ENCODE assay signal across 14 mouse cellular contexts in the genomic region with DNA sequence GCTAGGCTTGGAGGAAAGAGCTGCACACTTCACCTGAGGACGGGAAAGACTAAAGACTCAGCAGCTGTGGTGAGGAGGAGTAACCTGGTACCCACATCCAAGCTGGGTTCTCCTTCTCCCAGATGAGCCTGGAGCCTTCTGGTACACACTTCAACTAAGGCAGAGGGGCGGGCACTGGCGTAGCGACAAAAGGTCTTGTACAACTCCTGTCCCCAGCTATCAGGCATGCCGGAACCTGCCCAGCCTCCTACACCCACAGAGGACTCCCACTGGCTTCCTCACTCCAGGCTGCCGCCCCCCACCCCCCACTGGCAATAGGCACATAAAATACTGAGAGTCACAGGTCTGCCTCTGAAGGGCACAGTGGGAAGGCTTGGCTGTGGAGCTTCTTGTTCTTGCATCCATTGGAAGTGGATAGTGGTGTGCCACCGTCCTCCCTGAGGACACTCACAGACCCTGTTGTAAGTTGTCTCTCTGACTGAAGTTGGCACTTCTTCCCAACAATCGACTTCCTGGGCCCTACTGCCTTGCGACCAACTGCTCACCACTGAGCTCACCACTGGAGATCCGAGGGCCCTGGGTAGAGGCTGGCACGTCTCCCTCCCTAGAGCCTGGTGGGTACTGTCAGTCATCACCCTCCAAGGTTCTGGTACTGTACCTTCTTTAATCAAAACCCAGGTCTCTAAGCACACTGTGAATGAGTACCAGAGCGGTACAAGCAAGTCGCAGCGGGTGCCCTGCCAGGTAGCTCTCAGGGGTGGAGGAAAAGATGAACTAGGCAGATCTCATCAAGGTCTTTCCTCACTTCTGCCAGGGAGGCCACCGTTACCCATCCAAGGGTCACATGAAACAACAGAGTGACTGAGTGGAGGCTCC.
DNase-seq lines count a peak whose midpoint lies in the region; ATAC-seq and TF ChIP-seq lines count a peak whose summit lies in the region.
"Had no signal": no experiment of that assay in that cellular context is flagged by ENCODE, and none has a peak within 500 bp of the region (broad histone marks: within the 10 kb centered on the region; RNA-seq: fewer than 3 reads in every experiment).

No protein-coding gene starts in this region.

- peaks cover 3% of the 10 kb centered on the region; the same call in 1 of the 2 replicates for H3K36me3 ChIP-seq in forebrain, embryonic 16.5 days (ENCODE audit: control insufficient read depth, insufficient read depth)
- no peaks in the 10 kb centered on the region for H3K36me3 ChIP-seq in forebrain, embryonic 11.5 days (ENCODE audit: control insufficient read depth, insufficient read depth, low read length)
- H3K36me3 ChIP-seq: limb, embryonic 13.5 days; liver, embryonic 15.5 days had no signal

- intact Hi-C loops in left cerebral cortex, adult 2 months (cut with DNase I) = no loop called here
- intact Hi-C loops in left cerebral cortex, postnatal 25 days (cut with DNase I) = loop anchor here (2.0 to 10.0 kb wide), 2 partner anchors 107 to 423 kb away; no protein-coding TSS in a partner anchor

- 86% methylated on average over 15 of the region's 15 CpGs for whole genome bisulfite sequencing in forebrain, embryonic 16.5 days
- 88% methylated on average over 15 of the region's 15 CpGs for WGBS in forebrain, embryonic 11.5 days
- 18% methylated on average over 15 of the region's 15 CpGs for WGBS in cerebellum, adult 2 months
- WGBS in olfactory bulb, adult 2 months = 62% methylated on average over 15 of the region's 15 CpGs

- no peak for DNase-seq in forebrain, embryonic 11.5 days (ENCODE audit: low spot score)
- no peak for DNase-seq in left cerebral cortex, adult 2 months (ENCODE audit: extremely low spot score in 1 of 2, low spot score in 2 of 2)
- DNase-seq in left cerebral cortex, postnatal 25 days (ENCODE audit: low spot score in 2 of 2) = no peak
- DNase-seq in cerebellum, adult 2 months = peak; percentile 54 to 60
- DNase-seq in ovary, postnatal 14 days (ENCODE audit: low spot score) = no peak
- no peak for DNase-seq in adrenal gland, postnatal 14 days
- DNase-seq: kidney, adult 11 months; kidney, postnatal 14 days; thymus, postnatal 4 days had no signal

- peak; percentile 5 for ATAC-seq in forebrain, embryonic 16.5 days
- no peak for ATAC-seq in forebrain, embryonic 11.5 days (replicated peaks; ENCODE audit: low FRiP score)

- no peak for TF ChIP-seq POLR2A in cerebellum, adult 2 months (IDR thresholded peaks at IDR 0.05; ENCODE audit: borderline replicate concordance, insufficient read depth, low read length)
- no peak for TF ChIP-seq POLR2A in olfactory bulb, adult 2 months (IDR thresholded peaks at IDR 0.05; ENCODE audit: insufficient read depth, low read depth, low read length)

- no peak overlapping the region for H3K9ac ChIP-seq in forebrain, embryonic 16.5 days (replicated peaks; ENCODE audit: low read depth, low read length)
- H3K9ac ChIP-seq in forebrain, embryonic 11.5 days (ENCODE audit: low read length) = no peak overlapping the region
- H3K9ac ChIP-seq: hindbrain, embryonic 13.5 days; limb, embryonic 13.5 days; liver, embryonic 15.5 days had no signal

- no peak overlapping the region for H3K4me2 ChIP-seq in forebrain, embryonic 16.5 days (ENCODE audit: low read length)
- no peak overlapping the region for H3K4me2 ChIP-seq in forebrain, embryonic 11.5 days (ENCODE audit: low read depth, low read length, severe bottlenecking)
- H3K4me2 ChIP-seq: hindbrain, embryonic 13.5 days; limb, embryonic 13.5 days; liver, embryonic 15.5 days had no signal

- H3K27me3 ChIP-seq in forebrain, embryonic 16.5 days (replicated peaks; ENCODE audit: control insufficient read depth, insufficient read depth, low read length) = no peaks in the 10 kb centered on the region
- H3K27me3 ChIP-seq in forebrain, embryonic 11.5 days (ENCODE audit: control insufficient read depth, insufficient read depth, low read length) = no peaks in the 10 kb centered on the region
- H3K27me3 ChIP-seq in cerebellum, adult 2 months (ENCODE audit: control insufficient read depth, insufficient read depth, low read length) = no peaks in the 10 kb centered on the region
- H3K27me3 ChIP-seq: hindbrain, embryonic 13.5 days; limb, embryonic 13.5 days; liver, embryonic 15.5 days had no signal

- H3K4me1 ChIP-seq in forebrain, embryonic 16.5 days (replicated peaks; ENCODE audit: control insufficient read depth, insufficient read depth, low read length) = peaks cover 26% of the 10 kb centered on the region
- H3K4me1 ChIP-seq in forebrain, embryonic 11.5 days (replicated peaks; ENCODE audit: control insufficient read depth, insufficient read depth, low read length) = no peaks in the 10 kb centered on the region
- H3K4me1 ChIP-seq in cerebellum, adult 2 months (ENCODE audit: control insufficient read depth, insufficient read depth, low read length) = peaks cover 54% of the 10 kb centered on the region
- H3K4me1 ChIP-seq in olfactory bulb, adult 2 months (ENCODE audit: control insufficient read depth, insufficient read depth, low read length) = peaks cover 40% of the 10 kb centered on the region
- H3K4me1 ChIP-seq: liver, embryonic 15.5 days had no signal

- H3K9me3 ChIP-seq in forebrain, embryonic 16.5 days (ENCODE audit: control insufficient read depth, low read length) = no peaks in the 10 kb centered on the region
- H3K9me3 ChIP-seq in forebrain, embryonic 11.5 days (ENCODE audit: control insufficient read depth, low read length) = no peaks in the 10 kb centered on the region
- H3K9me3 ChIP-seq: hindbrain, embryonic 13.5 days; limb, embryonic 13.5 days; liver, embryonic 15.5 days had no signal

- H3K4me3 ChIP-seq in forebrain, embryonic 16.5 days (replicated peaks; ENCODE audit: low read length) = no peak overlapping the region
- H3K4me3 ChIP-seq in forebrain, embryonic 11.5 days (ENCODE audit: low read depth, low read length) = no peak overlapping the region
- no peak overlapping the region for H3K4me3 ChIP-seq in left cerebral cortex, adult 2 months
- H3K4me3 ChIP-seq in cerebellum, adult 2 months (replicated peaks; ENCODE audit: insufficient read depth, low read depth, low read length) = peak overlapping the region; percentile 35
- no peak overlapping the region for H3K4me3 ChIP-seq in olfactory bulb, adult 2 months (ENCODE audit: insufficient read depth, low read depth, low read length)
- H3K4me3 ChIP-seq: hindbrain, embryonic 13.5 days; limb, embryonic 13.5 days; liver, embryonic 15.5 days had no signal

- TF ChIP-seq CTCF in left cerebral cortex, adult 2 months (IDR thresholded peaks at IDR 0.05) = no peak
- no peak for TF ChIP-seq CTCF in cerebellum, adult 2 months (IDR thresholded peaks at IDR 0.05; ENCODE audit: borderline replicate concordance, insufficient read depth, low read depth, low read length)
- no peak for TF ChIP-seq CTCF in olfactory bulb, adult 2 months (IDR thresholded peaks at IDR 0.05; ENCODE audit: insufficient read depth, low read depth, low read length)

- H3K27ac ChIP-seq in forebrain, embryonic 16.5 days (ENCODE audit: low read length) = peak overlapping the region; percentile 82
- no peak overlapping the region for H3K27ac ChIP-seq in forebrain, embryonic 11.5 days (ENCODE audit: low read depth, low read length)
- peak overlapping the region; percentile 63; the same call in 1 of the 2 replicates for H3K27ac ChIP-seq in left cerebral cortex, adult 2 months
- H3K27ac ChIP-seq in cerebellum, adult 2 months (ENCODE audit: insufficient read depth, low read length) = peak overlapping the region; percentile 55
- H3K27ac ChIP-seq in olfactory bulb, adult 2 months (ENCODE audit: insufficient read depth, low read depth, low read length) = peak overlapping the region; percentile 31; the same call in 1 of the 2 replicates
- H3K27ac ChIP-seq: hindbrain, embryonic 13.5 days; limb, embryonic 13.5 days; liver, embryonic 15.5 days had no signal

Comparison
In these comparisons a context has a peak if more than half of its experiments do, and no peak if none do; other contexts are left out.
1. DNase-seq: peak in cerebellum, adult 2 months (2 of 2); none in forebrain, embryonic 11.5 days (single experiment), left cerebral cortex, adult 2 months (0 of 2), left cerebral cortex, postnatal 25 days (0 of 2), ovary, postnatal 14 days (single experiment) and adrenal gland, postnatal 14 days (single experiment).